Mouse (Mus musculus) heart, adult 2 months (tissue): ENCODE measurements around the gene Dcbld2.

Experiments used
- CTCF ChIP-seq: fragments of 200-600 bp; IDR thresholded peaks from 2 replicates; pipeline ENCODE4 v1.8.1; 2022; ENCODE audit warnings: antibody characterized with exemption, mild to moderate bottlenecking, moderate library complexity
- EP300 ChIP-seq: fragments of 200-500 bp; IDR thresholded peaks from 2 replicates; pipeline ENCODE4 v1.6.1; 2011; ENCODE audit warnings: low read depth, low read length, control low read depth; ENCODE audit not compliant: insufficient read depth
- POLR2A ChIP-seq: fragments of 200-500 bp; IDR thresholded peaks from 2 replicates; pipeline ENCODE4 v1.6.1; 2011; ENCODE audit warnings: mild to moderate bottlenecking, low read depth, low read length, control low read depth; ENCODE audit not compliant: insufficient read depth

DNA sequence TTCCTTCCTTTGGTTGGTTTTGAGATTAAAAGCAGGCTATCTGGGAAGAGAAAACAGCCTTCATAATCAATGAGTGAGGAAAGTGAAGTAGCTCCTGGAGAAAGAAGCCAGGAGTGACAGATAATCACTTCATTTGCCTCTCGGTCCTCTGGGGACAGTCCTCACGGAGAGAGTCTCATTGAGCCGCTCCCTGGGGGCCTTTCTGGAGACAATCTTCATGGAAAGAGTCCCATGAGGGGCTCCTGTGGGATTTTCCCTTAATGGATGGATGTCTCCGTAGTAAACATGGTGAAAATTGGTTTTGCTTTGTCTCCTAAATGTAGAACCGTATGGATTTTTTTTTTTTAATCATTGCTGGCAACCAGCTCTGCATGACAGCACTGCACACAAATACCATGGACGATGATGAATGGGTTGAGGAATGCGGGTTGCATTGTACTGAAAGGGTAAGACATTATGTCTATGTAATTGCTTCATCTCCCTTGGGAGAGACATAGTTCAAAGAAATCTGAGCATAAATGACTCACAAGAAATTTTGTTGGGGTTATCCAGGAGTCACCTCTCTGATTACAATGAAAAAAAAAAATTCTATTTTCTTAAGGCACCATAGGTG is 19.0 kb upstream of the Dcbld2 start:
- TF ChIP-seq CTCF (no peak), EP300 (no peak), POLR2A (no peak)
